Mouse (Mus musculus) kidney, postnatal 4 days (tissue): ENCODE measurements at regions not wholly inside any gene's neighbourhood (a gene's known extent, or its start where the extent isn't known, plus 50 kb on each side); places are given as distances from the start of the nearest gene placed in this dataset.

Experiments
- DNase-seq, 2 experiments: peaks; one replicate each; pipeline ENCODE4 v3.0.0; 2021; ENCODE audit warnings: mixed read lengths in 2 of 2

DNA sequence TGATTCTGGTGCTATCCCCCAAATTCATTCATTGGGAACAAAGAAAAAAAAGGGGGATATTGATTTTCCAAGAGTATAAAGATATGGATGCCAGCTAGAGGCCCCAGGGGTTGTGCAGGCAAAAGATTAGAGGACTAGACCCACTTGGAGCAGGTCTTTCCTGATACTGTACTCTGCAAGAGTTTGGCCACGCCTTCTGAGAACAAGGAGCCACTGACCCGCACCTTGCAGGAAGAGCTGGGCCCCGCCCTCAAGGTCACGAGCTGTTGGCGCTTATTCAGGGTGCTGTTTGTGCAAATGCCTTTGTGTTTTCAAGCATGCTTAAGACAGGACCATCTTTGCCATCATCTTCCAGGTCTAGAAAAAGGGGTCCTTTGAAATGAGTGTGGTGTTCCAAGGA is 54.5 kb upstream of the Slc7a1 start:
- no peak for DNase-seq

DNA sequence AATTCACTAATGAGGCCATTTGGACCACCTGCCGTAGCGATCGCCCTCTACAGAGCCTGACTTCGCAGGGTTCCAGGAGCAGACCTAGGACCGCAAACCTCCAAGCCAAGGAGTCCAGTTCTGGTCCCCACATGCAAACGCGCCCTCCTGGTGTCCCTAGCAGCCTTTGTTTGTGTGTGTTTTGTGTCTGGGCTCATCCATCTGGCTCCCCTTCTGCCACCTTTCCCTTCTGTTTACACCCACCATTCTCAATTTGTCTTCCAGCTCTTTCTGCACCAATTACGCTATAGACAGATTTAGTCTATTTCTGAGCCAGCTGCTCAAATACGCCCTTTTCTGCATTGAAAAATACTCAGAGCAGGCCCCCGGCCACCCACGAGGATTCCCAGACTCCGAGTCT is 54.1 kb upstream of the Slc7a1 start:
- DNase-seq: no peak

DNA sequence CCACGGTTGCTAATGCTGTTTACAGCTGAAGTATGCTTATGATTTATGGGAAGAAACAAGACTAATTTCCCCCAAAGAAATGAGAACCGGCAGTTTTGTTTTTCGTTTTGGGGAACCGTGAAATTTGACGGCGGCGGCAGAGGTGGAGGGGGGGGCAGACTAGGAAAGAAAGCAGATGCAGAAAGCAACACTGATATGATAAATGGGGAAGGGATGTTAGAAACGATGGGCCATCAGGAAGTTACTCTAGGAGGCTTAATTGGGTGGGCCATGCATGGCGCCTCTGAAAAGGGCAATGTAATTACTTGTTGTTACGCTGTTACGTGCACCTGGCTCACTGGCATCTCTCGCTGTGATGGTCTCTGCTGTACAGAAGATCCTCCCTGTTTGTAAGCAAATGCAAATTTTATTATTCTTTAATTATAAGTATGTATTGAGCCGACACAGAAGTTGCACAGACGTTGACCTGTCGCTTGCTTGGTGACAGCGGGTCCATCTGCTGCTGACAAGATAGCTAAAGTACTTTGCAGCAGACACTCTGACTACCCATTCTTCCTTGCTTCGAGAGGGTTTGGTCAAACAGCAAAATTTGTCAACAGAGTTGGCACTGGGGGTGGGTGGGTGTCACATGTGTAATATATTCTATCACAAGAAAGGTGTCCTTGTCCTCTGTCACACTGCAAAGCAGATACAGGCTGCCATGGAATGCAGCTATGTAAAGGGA is 53.4 kb upstream of the Slc7a1 start:
- DNase-seq: no peak

DNA sequence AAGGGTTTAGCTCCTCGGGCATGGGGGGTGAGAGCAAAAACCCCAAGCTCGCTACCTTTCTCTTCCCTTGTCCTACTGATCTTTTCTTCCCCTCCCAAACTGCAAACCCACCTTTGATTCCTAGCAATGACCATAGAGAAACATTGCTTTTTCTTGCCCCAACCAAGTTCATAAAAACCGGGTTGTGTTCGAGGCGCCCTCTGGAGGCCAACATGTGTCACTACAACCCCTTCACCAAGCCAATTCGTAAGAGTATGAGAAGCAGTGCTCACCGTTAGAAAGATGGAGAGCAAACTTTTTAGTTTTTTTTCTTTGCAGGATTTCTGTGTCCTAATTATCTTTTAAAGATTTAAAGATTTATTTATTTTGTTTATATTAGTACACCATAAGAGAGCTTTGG is 52.1 kb upstream of the Slc7a1 start:
- DNase-seq: peak; percentile 69 to 73

DNA sequence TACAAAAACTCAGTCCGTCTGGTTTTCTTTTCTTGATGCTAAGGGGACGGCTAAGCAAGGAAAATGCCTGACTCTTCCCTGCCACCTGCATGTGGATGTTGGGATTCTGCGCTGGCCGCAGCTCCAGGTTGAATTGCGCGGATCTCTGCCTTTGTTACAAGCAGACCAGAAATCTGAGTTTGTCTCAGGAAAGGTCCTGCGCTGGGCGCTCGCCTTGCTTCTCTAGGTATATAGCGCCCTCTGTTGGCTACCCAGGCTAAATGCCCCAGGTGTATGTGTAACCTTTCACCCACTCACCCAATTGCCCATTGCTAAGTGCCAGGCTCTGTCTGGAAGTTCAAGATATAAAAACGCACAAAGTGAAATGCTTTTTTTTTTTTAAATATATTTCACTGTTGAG is 51.2 kb upstream of the Slc7a1 start:
- peak; percentile 69 to 80 for DNase-seq
